Mouse (Mus musculus) thymus, adult 2 months (tissue): ENCODE measurements around the gene Myo3b.

ENCODE experiments used
- CTCF ChIP-seq: fragments of 200-500 bp; IDR thresholded peaks from 2 replicates; pipeline ENCODE4 v1.5.1; 2012; ENCODE audit warnings: mild to moderate bottlenecking, control low read depth, low read length, moderate library complexity, borderline replicate concordance; ENCODE audit not compliant: control insufficient read depth, poor library complexity, insufficient read depth; ENCODE audit errors: extremely low read depth
- POLR2A ChIP-seq: fragments of 200-500 bp; IDR thresholded peaks from 2 replicates; pipeline ENCODE4 v1.6.1; 2012; ENCODE audit warnings: mild to moderate bottlenecking, low read length, control low read depth, moderate library complexity; ENCODE audit not compliant: control insufficient read depth, poor library complexity, insufficient read depth; ENCODE audit errors: extremely low read depth

DNA sequence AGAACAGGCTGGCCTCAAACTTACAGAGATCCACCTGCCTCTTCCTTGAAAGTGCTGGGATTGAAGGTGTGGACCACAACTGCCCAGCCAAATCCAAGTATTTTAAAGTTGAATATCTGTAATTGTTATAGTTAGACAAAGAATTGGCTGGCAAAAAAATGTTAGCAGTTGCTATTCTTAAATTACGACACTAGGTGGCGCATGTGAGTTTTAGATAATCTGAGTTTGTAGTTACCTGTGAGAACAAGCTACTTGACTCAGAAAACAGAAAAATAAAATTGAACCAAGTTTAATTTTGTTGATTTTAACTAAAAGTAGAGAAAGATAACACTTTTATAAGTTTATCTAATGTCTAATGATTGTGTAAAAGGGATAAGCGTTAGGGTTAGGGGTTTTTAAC lies 187.8 kb downstream of the Myo3b start:
- TF ChIP-seq CTCF (no peak), POLR2A (no peak)
